Mouse (Mus musculus): ENCODE measurements around the gene Ifi27l2b.

Gene Ifi27l2b

GRCm38 (mm10) chr12:103434861-103435260 lies 22.2 kb downstream of the Ifi27l2b start:
- no peak for DNase-seq (ENCODE audit: low spot score)

GRCm38 (mm10) chr12:103433986-103434731 lies 22.9 kb downstream of the Ifi27l2b start, which contains the start of gene Ifi27:
TSS of gene Ifi27 (plus strand) at chr12:103434211.
- DNase-seq (ENCODE audit: low spot score), result peak; percentile 41

GRCm38 (mm10) chr12:103433430-103433829 lies 23.6 kb downstream of the Ifi27l2b start:
- DNase-seq (ENCODE audit: low spot score), result no peak

GRCm38 (mm10) chr12:103426710-103427109 lies 30.3 kb downstream of the Ifi27l2b start:
- no peak for DNase-seq (ENCODE audit: low spot score)

- DNase-seq (ENCODE audit: low spot score), result peak; percentile 93
These were observed 31.1 kb downstream of the Ifi27l2b start, which contains the start of gene Ddx24 for GRCm38 (mm10) chr12:103425729-103426470. TSS of gene Ddx24 (minus strand) at chr12:103425830.

- no peak for DNase-seq (ENCODE audit: low spot score)
These were observed 31.9 kb downstream of the Ifi27l2b start for GRCm38 (mm10) chr12:103425016-103425728.

GRCm38 (mm10) chr12:103408144-103408543 lies 48.9 kb downstream of the Ifi27l2b start:
- no peak for DNase-seq (ENCODE audit: low spot score)

- no peak for DNase-seq (ENCODE audit: low spot score)
These were observed 49.3 kb downstream of the Ifi27l2b start, which contains the start of gene 9330161L09Rik for GRCm38 (mm10) chr12:103407720-103408119. TSS of gene 9330161L09Rik (minus strand) at chr12:103407820.

- DNase-seq (ENCODE audit: low spot score), result no peak
These were observed 52.9 kb downstream of the Ifi27l2b start for GRCm38 (mm10) chr12:103404131-103404530.
